Mouse (Mus musculus): ENCODE results near the gene Ncoa7.

The Ncoa7 gene

GRCm38 (mm10) chr10:30745238-30745974 lies 57.7 kb downstream of the Ncoa7 start:
- no peak for DNase-seq (ENCODE audit: low spot score)

GRCm38 (mm10) chr10:30743275-30743674 lies 59.9 kb downstream of the Ncoa7 start:
- DNase-seq (ENCODE audit: low spot score), result no peak

GRCm38 (mm10) chr10:30738403-30738802 lies 64.7 kb downstream of the Ncoa7 start:
- DNase-seq (ENCODE audit: low spot score), result no peak

GRCm38 (mm10) chr10:30737323-30737722 lies 65.8 kb downstream of the Ncoa7 start:
- no peak for DNase-seq (ENCODE audit: low spot score)

- no peak for DNase-seq (ENCODE audit: low spot score)
Measured at GRCm38 (mm10) chr10:30733148-30733785, 69.9 kb downstream of the Ncoa7 start.

DNA sequence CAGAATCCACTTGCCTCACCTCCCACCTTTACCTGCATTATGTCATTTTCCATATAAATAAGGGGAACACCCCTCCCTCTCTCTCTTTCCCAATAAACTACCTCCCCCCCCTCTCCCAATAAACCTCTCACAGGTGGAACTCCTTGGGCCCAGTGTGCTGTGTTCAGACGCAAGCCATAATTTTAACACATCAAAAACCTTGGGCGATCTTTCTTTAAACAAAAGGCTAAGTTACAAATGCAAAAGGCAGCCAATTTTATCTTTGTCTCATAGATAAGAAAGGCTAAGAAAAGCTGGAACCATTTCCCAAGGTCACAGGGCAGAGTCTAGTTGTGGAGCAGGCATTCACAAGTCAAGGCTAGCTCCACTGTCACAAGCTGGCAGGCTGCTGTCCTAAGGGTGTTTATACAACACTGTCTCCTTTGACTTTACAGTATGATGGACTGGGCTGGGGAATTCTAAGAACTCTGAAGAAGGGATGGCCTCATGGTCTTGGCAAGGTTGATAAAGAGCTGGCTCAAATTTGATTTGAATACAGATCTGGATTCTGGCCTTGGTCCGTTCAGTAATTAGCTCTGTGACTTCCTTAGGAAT lies 71.7 kb downstream of the Ncoa7 start:
- no peak for DNase-seq (ENCODE audit: low spot score)

GRCm38 (mm10) chr10:30730791-30731190 lies 72.3 kb downstream of the Ncoa7 start:
- DNase-seq (ENCODE audit: low spot score), result no peak

DNA sequence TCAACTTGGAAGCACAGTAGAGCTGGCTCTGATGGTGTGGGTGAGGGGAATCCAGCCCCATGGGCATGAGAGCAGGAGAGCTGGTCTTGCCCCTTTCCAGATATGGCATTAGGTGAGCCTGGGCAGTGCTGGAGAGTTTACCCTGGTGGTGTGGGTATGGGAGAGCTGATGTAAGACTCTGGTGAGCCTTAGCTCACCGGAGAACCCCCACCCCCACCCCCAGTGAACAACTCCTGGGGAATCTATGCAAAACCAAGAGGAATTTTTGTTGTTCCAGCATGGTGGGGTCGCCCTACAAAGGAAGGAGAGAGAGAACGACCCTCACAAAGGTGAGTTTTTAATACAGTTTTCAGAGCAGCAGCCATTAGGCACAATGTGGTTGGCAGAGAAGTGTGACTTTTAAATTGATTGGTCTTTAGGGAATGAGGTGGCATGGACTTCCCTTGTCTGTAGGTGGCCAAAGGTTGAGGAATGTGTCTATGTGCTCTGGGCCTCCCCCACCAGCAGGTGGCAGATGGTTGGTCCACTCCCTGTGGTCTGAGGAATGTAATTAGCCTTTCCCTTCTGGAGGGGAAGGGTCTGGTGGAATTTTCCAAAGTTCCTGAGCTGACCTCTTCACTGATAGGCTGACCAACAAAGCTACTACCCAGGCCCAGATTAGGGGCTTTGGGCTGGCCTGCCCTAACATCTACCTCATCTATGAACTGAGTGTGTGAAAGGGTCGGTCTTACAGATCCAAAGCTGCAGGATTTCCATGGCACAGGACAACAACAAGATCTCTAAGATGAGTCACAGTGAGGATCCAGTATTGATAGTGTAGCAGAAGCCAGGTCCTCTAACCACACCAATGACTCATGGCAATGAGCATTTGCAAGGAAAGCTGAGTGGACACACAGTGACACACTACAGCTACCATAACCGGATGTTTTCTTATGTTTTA lies 73.7 kb downstream of the Ncoa7 start:
- no peak for DNase-seq (ENCODE audit: low spot score)

DNA sequence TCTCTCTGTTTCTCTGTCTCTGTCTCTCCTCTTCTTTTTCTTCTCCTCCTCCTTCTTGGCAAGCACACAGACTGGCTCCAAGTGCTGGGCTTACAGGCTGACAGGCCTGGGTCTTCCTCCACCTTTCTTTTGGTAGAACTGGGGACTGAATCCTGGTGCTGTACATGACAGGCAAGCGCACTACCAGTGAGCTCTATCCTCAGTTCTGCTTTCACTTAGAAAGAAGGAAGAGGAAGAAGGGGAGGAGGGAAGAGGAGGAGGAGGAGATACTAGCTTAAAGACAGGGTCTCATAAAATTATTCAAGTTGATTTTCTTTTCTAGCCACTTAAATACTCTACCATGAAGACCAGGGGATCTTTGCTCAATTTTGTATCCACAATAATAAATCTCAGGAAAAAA lies 80.1 kb downstream of the Ncoa7 start:
- no peak for DNase-seq (ENCODE audit: low spot score)

DNA sequence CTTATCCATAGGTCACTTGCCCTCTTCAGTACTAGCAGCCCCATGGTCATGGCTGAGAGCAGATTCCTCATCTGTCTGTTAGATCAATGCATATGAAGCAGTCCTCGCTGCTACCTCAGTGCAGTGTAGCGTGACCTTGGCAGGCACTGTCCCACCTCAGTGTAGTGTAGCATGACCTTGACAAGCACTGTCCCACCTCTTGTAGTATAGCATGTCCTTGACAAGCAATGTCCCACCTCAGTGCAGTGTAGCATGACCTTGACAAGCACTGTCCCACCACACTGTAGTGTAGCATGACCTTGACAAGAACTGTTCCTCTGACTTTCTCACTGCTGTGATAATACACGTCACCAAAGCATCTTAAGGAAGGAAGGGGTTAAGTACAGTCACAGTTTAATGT lies 82.6 kb downstream of the Ncoa7 start:
- DNase-seq (ENCODE audit: low spot score), result no peak

DNA sequence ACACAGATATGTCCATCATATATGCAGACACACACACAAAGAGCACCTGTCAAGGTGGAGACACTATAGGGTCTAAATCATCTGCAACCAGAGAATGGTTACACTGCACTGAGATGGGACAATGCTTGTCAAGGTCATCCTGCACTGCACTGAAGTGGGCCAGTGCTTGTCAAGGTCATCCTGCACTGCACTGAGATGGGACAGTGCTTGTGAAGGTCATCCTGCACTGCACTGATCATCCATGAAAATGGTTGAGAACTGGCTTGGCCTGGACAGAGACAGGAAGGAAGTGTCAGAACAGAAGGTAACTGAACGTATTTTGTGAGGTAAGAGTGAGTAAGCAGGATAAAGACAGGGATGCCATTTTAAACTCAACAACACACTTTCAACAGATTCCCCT lies 83.2 kb downstream of the Ncoa7 start:
- DNase-seq (ENCODE audit: low spot score), result no peak

DNA sequence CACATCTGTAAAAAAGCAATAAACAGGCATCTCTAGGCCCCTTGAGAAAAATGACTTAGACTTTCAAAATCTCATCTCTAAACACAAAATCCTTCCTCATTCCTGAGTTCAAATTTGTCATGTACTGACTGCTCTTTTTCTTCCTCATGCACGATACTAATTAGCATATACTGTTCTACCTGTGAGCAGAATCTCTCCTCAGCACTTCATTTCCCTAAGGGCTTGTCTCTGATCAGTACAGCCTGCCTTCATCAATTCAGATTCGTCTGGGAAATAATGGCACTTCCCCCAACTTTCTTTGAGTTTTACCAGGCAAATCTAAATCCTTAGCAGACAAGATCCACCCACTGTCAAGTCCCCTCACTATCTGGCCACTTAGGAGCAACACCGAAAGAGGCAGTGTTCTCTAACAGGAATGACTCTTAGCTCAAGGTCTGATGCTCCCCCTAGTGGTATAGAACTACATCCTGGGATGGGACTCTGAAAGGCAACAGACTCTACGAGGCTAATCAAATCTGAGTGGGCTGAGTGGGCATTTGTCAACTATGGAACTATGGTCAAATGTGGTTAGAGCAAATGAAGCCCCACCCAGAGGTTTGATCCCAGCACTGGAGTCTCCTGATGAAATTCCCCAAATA lies 84.3 kb downstream of the Ncoa7 start:
- DNase-seq (ENCODE audit: low spot score), result peak; percentile 84

DNA sequence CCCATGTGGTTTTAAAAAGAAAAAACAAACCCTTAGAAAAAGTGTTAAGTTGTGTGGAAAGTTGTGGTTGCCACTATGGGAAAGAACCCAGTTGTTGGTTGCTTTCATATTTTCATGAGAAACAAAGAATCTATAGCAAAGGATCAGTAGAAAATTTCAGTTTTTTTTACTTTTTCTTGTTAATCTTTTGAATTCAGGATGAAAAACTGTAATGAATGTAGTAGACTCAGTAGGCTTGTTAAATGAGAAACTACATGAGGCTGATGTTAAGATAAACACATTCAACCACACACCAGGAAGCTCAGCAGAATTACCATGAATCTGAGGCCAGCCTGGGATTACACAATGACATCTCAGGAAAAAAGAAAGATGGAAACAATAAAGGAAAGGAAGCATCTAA lies 87.0 kb downstream of the Ncoa7 start:
- DNase-seq (ENCODE audit: low spot score), result no peak

DNA sequence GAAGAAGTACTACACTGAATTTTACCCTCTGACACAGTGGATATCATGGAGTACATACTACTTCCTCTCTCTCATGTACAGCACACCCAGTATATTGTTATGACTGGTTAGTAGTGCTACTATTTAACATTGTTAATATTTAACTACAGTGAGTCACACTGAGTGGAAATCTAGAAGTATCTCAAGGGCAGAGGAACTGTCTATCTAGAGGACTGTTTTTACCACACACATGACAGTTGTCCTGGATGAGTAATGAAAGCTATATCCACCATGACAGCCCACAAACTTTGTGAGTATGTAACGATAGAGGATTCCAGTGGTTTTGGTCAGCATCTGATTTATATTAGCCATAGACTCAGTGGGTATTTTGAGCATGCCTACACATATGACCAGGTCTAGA lies 90.6 kb downstream of the Ncoa7 start:
- DNase-seq (ENCODE audit: low spot score), result no peak

- no peak for DNase-seq (ENCODE audit: low spot score)
Measured at GRCm38 (mm10) chr10:30709846-30710403, 93.2 kb downstream of the Ncoa7 start.

GRCm38 (mm10) chr10:30708039-30708438 lies 95.1 kb downstream of the Ncoa7 start:
- no peak for DNase-seq (ENCODE audit: low spot score)

- DNase-seq (ENCODE audit: low spot score), result no peak
Measured at GRCm38 (mm10) chr10:30702663-30703062, 100.5 kb downstream of the Ncoa7 start.

GRCm38 (mm10) chr10:30686862-30687261 lies 116.3 kb downstream of the Ncoa7 start:
- no peak for DNase-seq (ENCODE audit: low spot score)

GRCm38 (mm10) chr10:30683449-30683848 lies 119.7 kb downstream of the Ncoa7 start:
- DNase-seq (ENCODE audit: low spot score), result no peak

DNA sequence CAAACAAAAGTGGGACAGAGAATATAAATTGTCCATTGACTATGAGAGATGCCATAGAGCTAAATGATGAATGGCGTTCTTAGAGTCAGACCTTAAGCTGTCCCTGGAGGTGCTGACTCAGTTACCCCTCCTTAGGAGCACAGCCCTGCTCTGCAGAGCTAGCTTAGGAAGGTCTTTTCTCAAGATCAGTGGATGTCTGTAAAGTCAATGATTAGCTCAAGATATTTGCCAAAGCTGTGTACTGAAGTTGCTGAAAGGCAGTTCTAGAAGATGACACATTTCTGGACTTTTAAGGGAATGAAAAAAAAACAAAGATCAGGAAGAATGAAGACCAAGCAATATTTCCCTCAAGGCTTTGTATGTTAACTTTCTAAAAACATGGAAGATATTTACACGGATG lies 123.4 kb downstream of the Ncoa7 start:
- DNase-seq (ENCODE audit: low spot score), result no peak

DNA sequence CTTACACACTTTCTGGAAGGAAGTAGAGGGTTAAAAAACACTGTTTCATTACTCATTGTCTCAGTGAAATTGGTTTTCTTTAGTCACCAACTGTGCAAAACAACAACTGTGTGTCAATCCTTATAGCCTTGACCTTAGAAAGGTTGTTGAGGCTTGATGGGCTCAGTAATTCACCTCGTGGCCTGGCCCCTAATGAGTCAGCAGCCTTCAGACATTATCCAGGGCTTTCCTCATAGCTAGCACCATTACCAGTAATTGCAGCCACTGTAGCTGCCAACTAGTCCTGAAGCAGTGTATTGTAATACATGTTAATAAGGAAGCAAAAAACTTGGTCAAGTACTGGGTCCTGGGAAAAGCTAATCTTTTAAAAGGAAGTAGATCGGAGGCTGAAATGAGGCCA lies 125.1 kb downstream of the Ncoa7 start:
- no peak for DNase-seq (ENCODE audit: low spot score)

GRCm38 (mm10) chr10:30674825-30675224 lies 128.3 kb downstream of the Ncoa7 start:
- DNase-seq (ENCODE audit: low spot score), result no peak

Measured in embryo, embryonic 10.5 days (tissue).